Mouse (Mus musculus) spleen, adult 2 months (tissue): ENCODE results near the gene Maml3. TPM values are rescaled to one million over a fixed set of nuclear protein-coding genes. Genes with fewer than 3 reads are reported as not detected.

Source experiments
- DNase-seq, 2 experiments: peaks; one replicate each; pipeline versions ENCODE4 v3.0.0 to v3.0.0-alpha.2; 2012 to 2021; ENCODE audit warnings: low spot score in 2 of 2, low read depth in 1 of 2
- H3K27ac ChIP-seq: fragments of 200-500 bp; 2 replicates; pipeline ENCODE4 v1.5.1; 2012; ENCODE audit warnings: low read length, inconsistent platforms; ENCODE audit not compliant: insufficient read depth
- H3K27me3 ChIP-seq: fragments of 200-500 bp; 2 replicates; pipeline ENCODE4 v1.6.1; 2012; ENCODE audit warnings: mild to moderate bottlenecking, moderate library complexity, low read length, inconsistent platforms; ENCODE audit not compliant: control insufficient read depth, insufficient read depth
- H3K36me3 ChIP-seq: fragments of 200-500 bp; 2 replicates; pipeline ENCODE4 v1.6.1; 2012; ENCODE audit warnings: mild to moderate bottlenecking, low read length, inconsistent platforms; ENCODE audit not compliant: control insufficient read depth, insufficient read depth
- H3K4me1 ChIP-seq: fragments of 200-500 bp; 2 replicates; pipeline ENCODE4 v1.6.1; 2011; ENCODE audit warnings: inconsistent platforms; ENCODE audit not compliant: control insufficient read depth, insufficient read depth, insufficient read length
- H3K4me3 ChIP-seq: fragments of 200-500 bp; 2 replicates; pipeline ENCODE4 v1.5.1; 2011; ENCODE audit warnings: mild to moderate bottlenecking, inconsistent platforms; ENCODE audit not compliant: insufficient read depth, insufficient read length; ENCODE audit errors: extremely low read depth
- CTCF ChIP-seq: fragments of 200-500 bp; IDR thresholded peaks from 2 replicates; pipeline ENCODE4 v1.5.1; 2011; ENCODE audit warnings: mild to moderate bottlenecking, inconsistent platforms; ENCODE audit not compliant: insufficient read depth, insufficient read length, insufficient replicate concordance; ENCODE audit errors: extremely low read depth
- POLR2A ChIP-seq: fragments of 200-500 bp; IDR thresholded peaks from 2 replicates; pipeline ENCODE4 v1.6.1; 2011; ENCODE audit warnings: low read depth, low read length, inconsistent platforms
- WGBS: fragments of 180-500 bp; shearing (Covaris S2); methylation state at CpG from one replicate; pipeline ENCODE4 v1.1.7; 2018; 5-methylcytosine and 5-hydroxymethylcytosine counted together
- polyA plus RNA-seq: library from polyadenylated mRNA; depleted of rRNA; stranded (reverse); fragments of >200 nt; gene quantifications from 2 replicates; pipeline ENCODE4 v1.2.3, GENCODE M21; 2012

The Maml3 gene
- polyA plus RNA-seq, 1 experiment: 2.7 TPM

DNA sequence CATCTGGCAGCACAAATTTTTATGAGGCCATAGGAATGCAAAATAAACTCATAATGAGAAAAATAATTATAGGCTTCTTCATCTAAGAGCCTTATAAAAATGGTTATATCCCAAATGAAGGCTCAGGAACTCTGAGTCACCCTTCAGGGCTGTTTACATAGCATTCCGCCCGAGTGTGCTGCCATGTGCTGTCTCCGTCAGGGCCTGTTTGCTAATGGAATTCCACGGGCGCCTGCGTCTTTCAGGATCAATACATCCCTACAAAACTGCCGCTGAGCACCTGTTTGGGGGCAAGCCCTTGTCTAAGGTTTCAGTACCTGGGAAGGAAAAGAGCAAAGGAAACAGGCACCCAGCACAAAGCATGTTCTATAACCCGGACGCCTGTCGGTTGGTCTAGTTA, 279.3 kb downstream of the Maml3 start:
- Histone ChIP-seq H3K27me3 (no peaks in the 10 kb centered on the region), H3K4me1 (no peaks in the 10 kb centered on the region), H3K36me3 (no peaks in the 10 kb centered on the region), H3K4me3 (no peak overlapping the region), H3K27ac (no peak overlapping the region)
- TF ChIP-seq CTCF (no peak), POLR2A (no peak)
- DNase-seq: no peak
- 92% methylated on average over 10 of the region's 10 CpGs for WGBS

DNA sequence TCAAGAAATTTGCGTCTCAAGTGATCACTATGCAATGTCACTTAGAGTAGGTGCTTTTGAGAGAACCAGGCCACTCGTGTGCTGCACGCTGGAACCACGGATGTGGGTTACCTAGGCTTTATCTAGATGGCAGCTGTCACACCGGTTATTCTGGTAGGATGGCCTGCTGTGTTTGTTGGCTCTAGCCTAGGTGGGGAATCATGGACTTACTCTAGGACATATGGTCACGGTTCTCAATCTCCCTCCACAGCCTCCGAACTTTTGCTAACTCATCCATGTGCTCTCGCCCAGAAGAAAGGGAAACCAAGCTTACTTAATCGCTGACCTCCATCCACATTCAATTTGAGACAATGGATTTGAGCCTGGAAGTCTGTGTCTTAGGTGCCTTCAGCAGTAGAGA, 280.4 kb downstream of the Maml3 start:
- no peaks in the 10 kb centered on the region for H3K36me3 ChIP-seq
- 84% methylated on average over 9 of the region's 9 CpGs for WGBS
- DNase-seq: no peak
- no peaks in the 10 kb centered on the region for H3K4me1 ChIP-seq
- H3K27me3 ChIP-seq: no peaks in the 10 kb centered on the region
- H3K27ac ChIP-seq: no peak overlapping the region
- H3K4me3 ChIP-seq: no peak overlapping the region
- TF ChIP-seq CTCF: no peak
- no peak for TF ChIP-seq POLR2A

DNA sequence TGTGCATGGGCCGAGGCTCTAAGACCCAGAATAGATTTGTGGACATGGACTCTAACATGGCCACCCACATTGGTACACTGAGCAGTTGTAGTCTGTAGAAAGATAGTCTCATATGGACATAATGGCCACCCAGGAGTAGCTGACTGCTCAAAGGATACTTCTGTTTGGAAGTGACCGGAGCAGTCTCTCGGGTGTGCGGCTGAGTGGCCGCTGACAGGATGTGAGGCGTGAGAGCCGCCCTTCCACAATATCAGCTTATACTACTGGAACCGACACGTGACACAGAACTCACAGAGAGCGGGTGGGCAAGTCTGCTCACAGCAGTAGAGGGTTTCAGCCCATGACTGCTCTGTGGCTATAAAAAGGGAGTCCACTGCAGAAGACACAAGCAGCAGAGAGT, 283.3 kb downstream of the Maml3 start:
- no peak for DNase-seq
- WGBS: 94% methylated on average over 10 of the region's 10 CpGs
- Histone ChIP-seq H3K36me3 (no peaks in the 10 kb centered on the region), H3K27ac (no peak overlapping the region), H3K4me3 (no peak overlapping the region), H3K27me3 (no peaks in the 10 kb centered on the region), H3K4me1 (no peaks in the 10 kb centered on the region)
- no peak for TF ChIP-seq CTCF
- no peak for TF ChIP-seq POLR2A

GRCm38 (mm10) chr3:51819109-51819508, 285.8 kb downstream of the Maml3 start:
- TF ChIP-seq POLR2A (no peak), CTCF (no peak)
- Histone ChIP-seq H3K27me3 (no peaks in the 10 kb centered on the region), H3K4me1 (no peaks in the 10 kb centered on the region), H3K4me3 (no peak overlapping the region), H3K27ac (no peak overlapping the region), H3K36me3 (no peaks in the 10 kb centered on the region)
- WGBS: 93% methylated on average over 7 of the region's 7 CpGs
- DNase-seq: no peak

DNA sequence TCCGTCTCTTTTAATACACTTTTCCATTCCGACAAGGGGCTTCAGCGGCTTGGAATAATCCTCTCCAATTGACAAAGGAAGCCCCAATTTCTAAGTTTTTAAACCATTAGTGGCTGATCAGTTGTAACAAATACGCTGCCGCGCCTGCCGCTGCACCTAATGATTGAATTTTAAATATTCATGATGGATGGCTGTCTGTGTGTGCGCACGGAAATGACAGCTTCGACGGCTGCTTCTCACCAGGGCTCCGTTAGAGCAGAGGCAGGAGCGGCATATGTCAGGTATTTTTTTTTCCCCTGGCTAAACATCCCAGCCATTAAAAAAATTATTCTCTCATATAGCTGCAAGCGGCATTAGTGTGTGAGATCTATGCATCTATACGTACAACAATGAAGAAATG, 287.0 kb downstream of the Maml3 start:
- no peak overlapping the region for H3K27ac ChIP-seq

GRCm38 (mm10) chr3:51817329-51817728, 287.5 kb downstream of the Maml3 start:
- Histone ChIP-seq H3K36me3 (no peaks in the 10 kb centered on the region), H3K27ac (no peak overlapping the region), H3K4me3 (no peak overlapping the region), H3K27me3 (no peaks in the 10 kb centered on the region), H3K4me1 (no peaks in the 10 kb centered on the region)
- WGBS: 89% methylated on average over 6 of the region's 6 CpGs
- no peak for TF ChIP-seq POLR2A
- TF ChIP-seq CTCF: no peak
- no peak for DNase-seq

More for the DNA sequence above, 287.0 kb downstream of the Maml3 start:
- H3K4me1 ChIP-seq: no peaks in the 10 kb centered on the region
- no peak for TF ChIP-seq POLR2A
- 96% methylated on average over 15 of the region's 15 CpGs for WGBS
- H3K4me3 ChIP-seq: no peak overlapping the region
- no peaks in the 10 kb centered on the region for H3K27me3 ChIP-seq
- no peaks in the 10 kb centered on the region for H3K36me3 ChIP-seq
- DNase-seq: no peak

DNA sequence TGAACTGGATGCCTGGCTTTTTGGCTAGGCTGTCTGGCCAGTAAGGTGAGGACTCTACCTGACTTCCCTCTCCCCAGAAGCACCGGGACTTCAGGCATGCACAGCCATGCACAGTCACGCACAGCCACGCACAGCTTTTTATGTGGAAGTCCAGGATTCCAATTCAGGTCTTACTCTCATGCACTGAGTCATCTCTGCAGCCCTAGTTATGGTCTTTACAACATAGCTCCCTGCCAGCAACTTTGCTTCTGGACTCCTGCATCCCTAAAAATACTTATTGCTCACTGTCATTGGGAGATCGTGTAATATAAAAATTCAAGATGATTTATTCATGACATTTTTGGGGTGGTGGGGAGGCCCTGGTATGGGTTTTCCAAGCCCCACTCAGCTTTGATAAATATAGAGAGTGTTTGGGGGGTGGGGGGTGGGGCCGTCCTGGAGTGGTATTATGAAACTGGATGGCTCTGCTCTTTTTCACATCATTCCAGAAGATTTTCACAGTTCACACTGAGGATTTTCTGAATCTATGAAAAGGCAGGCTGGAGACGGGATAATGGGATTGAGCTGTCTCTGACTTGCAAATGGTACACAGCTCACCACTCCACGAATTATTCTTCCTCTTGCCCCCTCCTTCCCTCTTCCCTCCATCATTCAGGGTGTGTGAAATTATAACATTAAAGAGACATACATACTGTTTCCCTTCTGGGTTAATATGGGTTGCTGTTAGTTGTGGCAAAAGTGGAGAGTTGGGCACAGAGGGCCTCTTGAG, 288.2 kb downstream of the Maml3 start:
- TF ChIP-seq POLR2A: no peak
- no peak for TF ChIP-seq CTCF
- Histone ChIP-seq H3K27ac (no peak overlapping the region), H3K36me3 (no peaks in the 10 kb centered on the region), H3K27me3 (no peaks in the 10 kb centered on the region), H3K4me3 (no peak overlapping the region), H3K4me1 (no peaks in the 10 kb centered on the region)
- WGBS: 91% methylated on average over 7 of the region's 7 CpGs
- DNase-seq: no peak
